In the genomic region with DNA sequence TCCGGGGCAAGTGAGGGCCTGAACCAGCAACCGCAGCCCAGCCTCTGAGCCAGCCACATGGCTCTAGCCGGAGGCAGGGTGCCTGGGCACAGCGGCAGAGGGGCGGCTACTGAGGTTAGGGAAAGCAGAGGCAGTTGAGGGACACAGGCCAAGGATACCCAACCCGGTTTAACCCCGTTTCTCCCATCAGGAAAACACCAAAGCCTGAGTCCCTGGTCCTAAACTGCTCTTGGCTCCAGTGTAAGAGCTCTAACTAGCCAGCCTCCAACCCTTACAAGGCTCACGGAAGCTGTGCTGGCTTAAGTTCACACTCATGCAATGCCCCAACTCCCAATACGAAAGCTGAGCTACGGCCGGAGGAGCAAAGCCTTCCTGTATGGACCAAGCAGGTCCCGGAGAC, we compare ENCODE assay signal across 10 mouse cellular contexts. TPM values are rescaled to one million over a fixed set of nuclear protein-coding genes. Genes with fewer than 3 reads are reported as not detected.
DNase-seq lines count a peak whose midpoint lies in the region; ATAC-seq and TF ChIP-seq lines count a peak whose summit lies in the region.
"Had no signal": no experiment of that assay in that cellular context is flagged by ENCODE, and none has a peak within 500 bp of the region (broad histone marks: within the 10 kb centered on the region; RNA-seq: fewer than 3 reads in every experiment).

No protein-coding gene starts in this region.

- no peak overlapping the region for H3K4me2 ChIP-seq in forebrain, embryonic 16.5 days (ENCODE audit: low read length)
- H3K4me2 ChIP-seq in lung, embryonic 14.5 days = peak overlapping the region; percentile 86
- H3K4me2 ChIP-seq in hindbrain, embryonic 13.5 days = peak overlapping the region; percentile 26; the same call in 1 of the 2 replicates
- H3K4me2 ChIP-seq in neural tube, embryonic 12.5 days (replicated peaks) = peak overlapping the region; percentile 40

- TF ChIP-seq CTCF in lung, embryonic 14.5 days (IDR thresholded peaks at IDR 0.05; ENCODE audit: low read depth) = no peak

- H3K4me3 ChIP-seq in forebrain, embryonic 10.5 days = peak overlapping the region; percentile 8; the same call in 1 of the 2 replicates
- no peak overlapping the region for H3K4me3 ChIP-seq in forebrain, embryonic 16.5 days (replicated peaks; ENCODE audit: low read length)
- H3K4me3 ChIP-seq in lung, embryonic 14.5 days (ENCODE audit: low read depth, low read length) = peak overlapping the region; percentile 14
- H3K4me3 ChIP-seq in hindbrain, embryonic 13.5 days = no peak overlapping the region
- no peak overlapping the region for H3K4me3 ChIP-seq in neural tube, embryonic 12.5 days

- no peak for DNase-seq in forebrain, embryonic 10.5 days (ENCODE audit: extremely low spot score, low spot score)
- peak; percentile 38 for DNase-seq in lung, embryonic 14.5 days
- no peak for DNase-seq in lung, postnatal 36 days
- no peak for DNase-seq in ovary, postnatal 14 days (ENCODE audit: low spot score)
- DNase-seq: thymus, adult 18-20 months had no signal

- WGBS in forebrain, embryonic 10.5 days = 64% methylated on average over 12 of the region's 12 CpGs
- WGBS in forebrain, embryonic 16.5 days = 68% methylated on average over 12 of the region's 12 CpGs
- 45% methylated on average over 12 of the region's 12 CpGs for WGBS in lung, embryonic 14.5 days
- WGBS in hindbrain, embryonic 13.5 days = 66% methylated on average over 12 of the region's 12 CpGs
- WGBS in neural tube, embryonic 12.5 days = 41% methylated on average over 12 of the region's 12 CpGs

- H3K27me3 ChIP-seq in forebrain, embryonic 10.5 days (ENCODE audit: poor library complexity, severe bottlenecking) = no peaks in the 10 kb centered on the region
- H3K27me3 ChIP-seq in forebrain, embryonic 16.5 days (replicated peaks; ENCODE audit: control insufficient read depth, insufficient read depth, low read length) = no peaks in the 10 kb centered on the region
- no peaks in the 10 kb centered on the region for H3K27me3 ChIP-seq in lung, embryonic 14.5 days (ENCODE audit: insufficient read depth, low read length)
- H3K27me3 ChIP-seq in hindbrain, embryonic 13.5 days = no peaks in the 10 kb centered on the region
- H3K27me3 ChIP-seq in neural tube, embryonic 12.5 days (replicated peaks) = no peaks in the 10 kb centered on the region

- no peak overlapping the region for H3K9ac ChIP-seq in forebrain, embryonic 16.5 days (replicated peaks; ENCODE audit: low read depth, low read length)
- peak overlapping the region; percentile 38 for H3K9ac ChIP-seq in lung, embryonic 14.5 days
- peak overlapping the region; percentile 63 for H3K9ac ChIP-seq in hindbrain, embryonic 13.5 days
- H3K9ac ChIP-seq in neural tube, embryonic 12.5 days = peak overlapping the region; percentile 29; the same call in 1 of the 2 replicates

- ATAC-seq in forebrain, embryonic 16.5 days = no peak
- no peak for ATAC-seq in lung, embryonic 14.5 days (ENCODE audit: insufficient read depth)
- no peak for ATAC-seq in hindbrain, embryonic 13.5 days (ENCODE audit: low FRiP score)
- ATAC-seq in neural tube, embryonic 12.5 days (ENCODE audit: low FRiP score, low read depth) = no peak
- ATAC-seq in erythroblast, adult 5-6 weeks (replicated peaks; ENCODE audit: low FRiP score, poor library complexity, severe bottlenecking) = no peak
- ATAC-seq: inflammation-experienced regulatory T-cells, adult 6 months had no signal

- peak overlapping the region; percentile 48 for H3K27ac ChIP-seq in forebrain, embryonic 10.5 days
- H3K27ac ChIP-seq in forebrain, embryonic 16.5 days (ENCODE audit: low read length) = no peak overlapping the region
- H3K27ac ChIP-seq in lung, embryonic 14.5 days (ENCODE audit: low read depth) = peak overlapping the region; percentile 79
- H3K27ac ChIP-seq in hindbrain, embryonic 13.5 days = peak overlapping the region; percentile 70
- no peak overlapping the region for H3K27ac ChIP-seq in neural tube, embryonic 12.5 days

- H3K36me3 ChIP-seq in forebrain, embryonic 10.5 days (replicated peaks) = peaks cover 10% of the 10 kb centered on the region
- H3K36me3 ChIP-seq in forebrain, embryonic 16.5 days (ENCODE audit: control insufficient read depth, insufficient read depth) = no peaks in the 10 kb centered on the region
- H3K36me3 ChIP-seq in lung, embryonic 14.5 days (ENCODE audit: insufficient read depth) = no peaks in the 10 kb centered on the region
- no peaks in the 10 kb centered on the region for H3K36me3 ChIP-seq in hindbrain, embryonic 13.5 days
- no peaks in the 10 kb centered on the region for H3K36me3 ChIP-seq in neural tube, embryonic 12.5 days

- peaks cover 91% of the 10 kb centered on the region for H3K4me1 ChIP-seq in forebrain, embryonic 10.5 days
- H3K4me1 ChIP-seq in forebrain, embryonic 16.5 days (replicated peaks; ENCODE audit: control insufficient read depth, insufficient read depth, low read length) = peaks cover 66% of the 10 kb centered on the region
- H3K4me1 ChIP-seq in lung, embryonic 14.5 days (ENCODE audit: insufficient read depth) = peaks cover 66% of the 10 kb centered on the region
- H3K4me1 ChIP-seq in hindbrain, embryonic 13.5 days (replicated peaks) = peaks cover 75% of the 10 kb centered on the region
- peaks cover 76% of the 10 kb centered on the region for H3K4me1 ChIP-seq in neural tube, embryonic 12.5 days

- H3K9me3 ChIP-seq in forebrain, embryonic 10.5 days = 0 out of 2 replicates have a peak, but pooled peaks cover 4% of the 10 kb centered on the region
- no peaks in the 10 kb centered on the region for H3K9me3 ChIP-seq in forebrain, embryonic 16.5 days (ENCODE audit: control insufficient read depth, low read length)
- H3K9me3 ChIP-seq in lung, embryonic 14.5 days (ENCODE audit: low read depth, low read length) = no peaks in the 10 kb centered on the region
- no peaks in the 10 kb centered on the region for H3K9me3 ChIP-seq in hindbrain, embryonic 13.5 days
- no peaks in the 10 kb centered on the region for H3K9me3 ChIP-seq in neural tube, embryonic 12.5 days

RNA-seq across cellular contexts. Expression of gene Ptk7, which starts 4.7 kb away (rescaled TPM):
- 66.0 and 68.4 TPM in 2 replicates for polyA plus RNA-seq in forebrain, embryonic 10.5 days (2016; fragmentation: Nextera tagmentation; extraction: Ambion mirVana)
- 33.9 and 36.5 TPM in 2 replicates for polyA plus RNA-seq in forebrain, embryonic 16.5 days (2015; fragmentation: Nextera tagmentation; extraction: Ambion mirVana)
- 79.5 and 99.3 TPM in 2 replicates for polyA plus RNA-seq in lung, embryonic 14.5 days (2014; fragmentation: Nextera tagmentation; extraction: Ambion mirVana)
- 39.9 and 40.7 TPM in 2 replicates for polyA plus RNA-seq in hindbrain, embryonic 13.5 days (2015; fragmentation: Nextera tagmentation; extraction: Ambion mirVana)
- 68.3 and 69.7 TPM in 2 replicates for polyA plus RNA-seq in neural tube, embryonic 12.5 days (2016; fragmentation: Nextera tagmentation; extraction: Ambion mirVana)
- total RNA-seq in erythroblast, adult 5-6 weeks (2015; ENCODE audit: low replicate concordance) = not detected in 2 replicates
- not detected in 2 replicates for total RNA-seq in erythroblast, adult 5-6 weeks (2017; ENCODE audit: low replicate concordance)
- polyA plus RNA-seq: inflammation-experienced regulatory T-cells, adult 6 months had no signal

RNA-seq across cellular contexts. Expression of gene Klc4, which starts 21.2 kb away (rescaled TPM):
- polyA plus RNA-seq in forebrain, embryonic 10.5 days (2016; fragmentation: Nextera tagmentation; extraction: Ambion mirVana) = 29.1 and 31.8 TPM in 2 replicates
- 42.8 and 43.9 TPM in 2 replicates for polyA plus RNA-seq in forebrain, embryonic 16.5 days (2015; fragmentation: Nextera tagmentation; extraction: Ambion mirVana)
- 20.2 and 21.4 TPM in 2 replicates for polyA plus RNA-seq in lung, embryonic 14.5 days (2014; fragmentation: Nextera tagmentation; extraction: Ambion mirVana)
- polyA plus RNA-seq in hindbrain, embryonic 13.5 days (2015; fragmentation: Nextera tagmentation; extraction: Ambion mirVana) = 45.1 and 45.9 TPM in 2 replicates
- 45.2 and 47.4 TPM in 2 replicates for polyA plus RNA-seq in neural tube, embryonic 12.5 days (2016; fragmentation: Nextera tagmentation; extraction: Ambion mirVana)
- total RNA-seq in erythroblast, adult 5-6 weeks (2015; ENCODE audit: low replicate concordance) = 0.38 and 1.3 TPM in 2 replicates
- total RNA-seq in erythroblast, adult 5-6 weeks (2017; ENCODE audit: low replicate concordance) = 7.7 and 12.0 TPM in 2 replicates

RNA-seq across cellular contexts. Expression of gene Mrpl2, which starts 21.4 kb away (rescaled TPM):
- polyA plus RNA-seq in forebrain, embryonic 10.5 days (2016; fragmentation: Nextera tagmentation; extraction: Ambion mirVana) = 136 and 137 TPM in 2 replicates
- 66.1 and 74.9 TPM in 2 replicates for polyA plus RNA-seq in forebrain, embryonic 16.5 days (2015; fragmentation: Nextera tagmentation; extraction: Ambion mirVana)
- 113 and 114 TPM in 2 replicates for polyA plus RNA-seq in lung, embryonic 14.5 days (2014; fragmentation: Nextera tagmentation; extraction: Ambion mirVana)
- 73.5 and 75.6 TPM in 2 replicates for polyA plus RNA-seq in hindbrain, embryonic 13.5 days (2015; fragmentation: Nextera tagmentation; extraction: Ambion mirVana)
- 76.9 and 86.9 TPM in 2 replicates for polyA plus RNA-seq in neural tube, embryonic 12.5 days (2016; fragmentation: Nextera tagmentation; extraction: Ambion mirVana)
- total RNA-seq in erythroblast, adult 5-6 weeks (2015; ENCODE audit: low replicate concordance) = 35.5 and 61.9 TPM in 2 replicates
- total RNA-seq in erythroblast, adult 5-6 weeks (2017; ENCODE audit: low replicate concordance) = 19.5 and 41.6 TPM in 2 replicates

RNA-seq across cellular contexts. Expression of gene Cul7, which starts 25.5 kb away (rescaled TPM):
- 38.0 and 40.9 TPM in 2 replicates for polyA plus RNA-seq in forebrain, embryonic 10.5 days (2016; fragmentation: Nextera tagmentation; extraction: Ambion mirVana)
- polyA plus RNA-seq in forebrain, embryonic 16.5 days (2015; fragmentation: Nextera tagmentation; extraction: Ambion mirVana) = 38.8 and 42.8 TPM in 2 replicates
- polyA plus RNA-seq in lung, embryonic 14.5 days (2014; fragmentation: Nextera tagmentation; extraction: Ambion mirVana) = 36.6 TPM in 2 replicates
- polyA plus RNA-seq in hindbrain, embryonic 13.5 days (2015; fragmentation: Nextera tagmentation; extraction: Ambion mirVana) = 40.0 and 41.2 TPM in 2 replicates
- polyA plus RNA-seq in neural tube, embryonic 12.5 days (2016; fragmentation: Nextera tagmentation; extraction: Ambion mirVana) = 42.0 and 45.2 TPM in 2 replicates
- total RNA-seq in erythroblast, adult 5-6 weeks (2015; ENCODE audit: low replicate concordance) = 1.9 and 3.8 TPM in 2 replicates
- total RNA-seq in erythroblast, adult 5-6 weeks (2017; ENCODE audit: low replicate concordance) = 0.68 and 1.1 TPM in 2 replicates

RNA-seq across cellular contexts. Expression of gene Rrp36, which starts 49.6 kb away (rescaled TPM):
- polyA plus RNA-seq in forebrain, embryonic 10.5 days (2016; fragmentation: Nextera tagmentation; extraction: Ambion mirVana) = 69.0 and 70.1 TPM in 2 replicates
- polyA plus RNA-seq in forebrain, embryonic 16.5 days (2015; fragmentation: Nextera tagmentation; extraction: Ambion mirVana) = 47.7 and 51.1 TPM in 2 replicates
- 47.6 and 48.5 TPM in 2 replicates for polyA plus RNA-seq in lung, embryonic 14.5 days (2014; fragmentation: Nextera tagmentation; extraction: Ambion mirVana)
- 52.3 and 56.2 TPM in 2 replicates for polyA plus RNA-seq in hindbrain, embryonic 13.5 days (2015; fragmentation: Nextera tagmentation; extraction: Ambion mirVana)
- 52.1 and 54.1 TPM in 2 replicates for polyA plus RNA-seq in neural tube, embryonic 12.5 days (2016; fragmentation: Nextera tagmentation; extraction: Ambion mirVana)
- total RNA-seq in erythroblast, adult 5-6 weeks (2015; ENCODE audit: low replicate concordance) = 2.1 and 7.9 TPM in 2 replicates
- 7.7 and 11.3 TPM in 2 replicates for total RNA-seq in erythroblast, adult 5-6 weeks (2017; ENCODE audit: low replicate concordance)

Comparison
In these comparisons a context has a peak if more than half of its experiments do, and no peak if none do; other contexts are left out.
1. H3K27ac ChIP-seq: peak in forebrain, embryonic 10.5 days (single experiment), lung, embryonic 14.5 days (single experiment) and hindbrain, embryonic 13.5 days (single experiment); none in forebrain, embryonic 16.5 days (single experiment) and neural tube, embryonic 12.5 days (single experiment).
2. H3K4me3 ChIP-seq: peak in forebrain, embryonic 10.5 days (single experiment) and lung, embryonic 14.5 days (single experiment); none in forebrain, embryonic 16.5 days (single experiment), hindbrain, embryonic 13.5 days (single experiment) and neural tube, embryonic 12.5 days (single experiment).